Mouse (Mus musculus) adrenal gland, postnatal 4 days (tissue): ENCODE data around the gene H2-M5. TPM values are rescaled to one million over a fixed set of nuclear protein-coding genes. Genes with fewer than 3 reads are reported as not detected.
"Not testable (repeated sequence)": the region's sequence is repeated elsewhere in the genome, so short reads cannot be mapped to it uniquely, and the experiment has no call there.

Experiments used
- DNase-seq, 2 experiments: peaks; one replicate each; pipeline ENCODE4 v3.0.0; 2021 to 2022; ENCODE audit warnings: low spot score in 2 of 2, mixed read lengths in 2 of 2
- long read RNA-seq, 2 experiments: library from polyadenylated mRNA; stranded (forward); transcript quantifications; one replicate each; pipeline ENCODE4 v2.0.0; 2021
- total RNA-seq, 2 experiments: library from RNA; stranded (reverse); gene quantifications; 2 replicates each; pipeline ENCODE4 v1.2.3; 2021

The H2-M5 gene
- under 1 TPM; 0.56 to 0.62 TPM for total RNA-seq
- long read RNA-seq, experiment 1, result 0 reads
- long read RNA-seq, experiment 2, result 0 reads

GRCm38 (mm10) chr17:36989437-36989836 lies at the start of gene H2-M5:
TSS of gene H2-M5 (minus strand) at chr17:36989537.
- DNase-seq, result no peak

GRCm38 (mm10) chr17:37029162-37029561 lies 39.8 kb upstream of the H2-M5 start:
- DNase-seq, result no peak

GRCm38 (mm10) chr17:37028683-37029120 lies 39.4 kb upstream of the H2-M5 start:
- peak; percentile 50 to 70 for DNase-seq

GRCm38 (mm10) chr17:37028212-37028611 lies 38.9 kb upstream of the H2-M5 start:
- no peak for DNase-seq

- no peak for DNase-seq
Observed at GRCm38 (mm10) chr17:37027486-37027885, 38.1 kb upstream of the H2-M5 start.

- DNase-seq, result no peak
Observed at GRCm38 (mm10) chr17:37026425-37026824, 37.1 kb upstream of the H2-M5 start.

GRCm38 (mm10) chr17:37022628-37023576 lies 33.6 kb upstream of the H2-M5 start, which contains the start of gene Mog:
TSS of gene Mog (minus strand) at chr17:37023398.
- DNase-seq, result no peak

GRCm38 (mm10) chr17:37019242-37019641 lies 29.9 kb upstream of the H2-M5 start:
- not testable (repeated sequence) for DNase-seq

- no peak for DNase-seq
Observed at GRCm38 (mm10) chr17:37018328-37018727, 29.0 kb upstream of the H2-M5 start.

GRCm38 (mm10) chr17:37016333-37016732 lies 27.0 kb upstream of the H2-M5 start:
- DNase-seq, result no peak

- no peak for DNase-seq
Observed at GRCm38 (mm10) chr17:37012141-37012540, 22.8 kb upstream of the H2-M5 start.

- DNase-seq, result no peak
Observed at GRCm38 (mm10) chr17:37011719-37012118, 22.4 kb upstream of the H2-M5 start.

GRCm38 (mm10) chr17:37009460-37010042 lies 20.2 kb upstream of the H2-M5 start:
- DNase-seq, result no peak

GRCm38 (mm10) chr17:37008161-37008560 lies 18.8 kb upstream of the H2-M5 start:
- no peak for DNase-seq

GRCm38 (mm10) chr17:37003366-37003765 lies 14.0 kb upstream of the H2-M5 start:
- no peak for DNase-seq

GRCm38 (mm10) chr17:37002364-37003330 lies 13.3 kb upstream of the H2-M5 start:
- peak in 1 of 2 experiments; percentile 15 for DNase-seq

- no peak for DNase-seq
Observed at GRCm38 (mm10) chr17:37000863-37001262, 11.5 kb upstream of the H2-M5 start, which contains the start of gene Zfp57. TSS of gene Zfp57 (plus strand) at chr17:37001163.

GRCm38 (mm10) chr17:36998477-36998876 lies 9.1 kb upstream of the H2-M5 start:
- DNase-seq, result no peak

- DNase-seq, result peak; percentile 57 to 63
Observed at GRCm38 (mm10) chr17:36997033-36997735, 7.8 kb upstream of the H2-M5 start.

GRCm38 (mm10) chr17:36995448-36995847 lies 6.1 kb upstream of the H2-M5 start:
- DNase-seq, result no peak
